Mouse (Mus musculus): ENCODE measurements around the gene Pcyox1. TPM values are rescaled to one million over a fixed set of nuclear protein-coding genes. Genes with fewer than 3 reads are reported as not detected.

The Pcyox1 gene
- polyA plus RNA-seq, 2 experiments: 67.3 to 93.3 TPM

- Histone ChIP-seq H3K4me2 (replicated peaks; ENCODE audit: low read depth, low read length, severe bottlenecking) (peak overlapping the region; percentile 87), H3K27me3 (ENCODE audit: control insufficient read depth, insufficient read depth, low read length) (no peaks in the 10 kb centered on the region), H3K36me3 (ENCODE audit: control insufficient read depth, insufficient read depth, low read length) (peaks cover 27% of the 10 kb centered on the region), H3K27ac (replicated peaks; ENCODE audit: low read depth, low read length) (peak overlapping the region; percentile 91), H3K4me3 (replicated peaks; ENCODE audit: low read length) (peak overlapping the region; percentile 82), H3K9ac (ENCODE audit: low read depth, low read length, severe bottlenecking) (peak overlapping the region; percentile 78), H3K9me3 (ENCODE audit: control insufficient read depth, low read length) (no peaks in the 10 kb centered on the region), H3K4me1 (ENCODE audit: control insufficient read depth, insufficient read depth, low read length) (peaks cover 11% of the 10 kb centered on the region)
- 4% methylated on average over 12 of the region's 12 CpGs for WGBS
- ATAC-seq (ENCODE audit: low FRiP score, low read depth): no peak
- DNase-seq (ENCODE audit: low spot score): no peak
- TF ChIP-seq POLR2A (IDR thresholded peaks at IDR 0.05; ENCODE audit: borderline replicate concordance, extremely low read depth, insufficient read depth, insufficient read length): no peak
These were observed 24.9 kb downstream of the Pcyox1 start for GRCm38 (mm10) chr6:86371950-86372516.

GRCm38 (mm10) chr6:86371340-86371911 is 25.5 kb downstream of the Pcyox1 start:
- no peaks in the 10 kb centered on the region for H3K9me3 ChIP-seq (ENCODE audit: control insufficient read depth, low read length)
- H3K27me3 ChIP-seq (ENCODE audit: control insufficient read depth, insufficient read depth, low read length): no peaks in the 10 kb centered on the region
- peak overlapping the region; percentile 78 for H3K9ac ChIP-seq (ENCODE audit: low read depth, low read length, severe bottlenecking)
- H3K27ac ChIP-seq (replicated peaks; ENCODE audit: low read depth, low read length): peak overlapping the region; percentile 91
- peak overlapping the region; percentile 87 for H3K4me2 ChIP-seq (replicated peaks; ENCODE audit: low read depth, low read length, severe bottlenecking)
- H3K36me3 ChIP-seq (ENCODE audit: control insufficient read depth, insufficient read depth, low read length): peaks cover 21% of the 10 kb centered on the region
- peak; percentile 63; the same call in 1 of the 2 replicates for TF ChIP-seq POLR2A (IDR thresholded peaks at IDR 0.05; ENCODE audit: borderline replicate concordance, extremely low read depth, insufficient read depth, insufficient read length)
- DNase-seq (ENCODE audit: low spot score) (peak; percentile 99), ATAC-seq (ENCODE audit: low FRiP score, low read depth) (peak; percentile 98)
- peaks cover 17% of the 10 kb centered on the region for H3K4me1 ChIP-seq (ENCODE audit: control insufficient read depth, insufficient read depth, low read length)
- H3K4me3 ChIP-seq (replicated peaks; ENCODE audit: low read length): peak overlapping the region; percentile 82
- under 1% methylated on average over 50 of the region's 50 CpGs for WGBS

GRCm38 (mm10) chr6:86370764-86371339 is 26.1 kb downstream of the Pcyox1 start, which contains the start of gene Snrpg:
Gene Snrpg (plus strand): TSS chr6:86371304.
- Histone ChIP-seq H3K4me2 (replicated peaks; ENCODE audit: low read depth, low read length, severe bottlenecking) (peak within 1 kb of the TSS; percentile 87), H3K9ac (ENCODE audit: low read depth, low read length, severe bottlenecking) (peak within 1 kb of the TSS; percentile 78), H3K9me3 (ENCODE audit: control insufficient read depth, low read length) (no peaks in the 10 kb centered on the region), H3K27ac (replicated peaks; ENCODE audit: low read depth, low read length) (peak within 1 kb of the TSS; percentile 91), H3K4me1 (ENCODE audit: control insufficient read depth, insufficient read depth, low read length) (peaks cover 20% of the 10 kb centered on the region), H3K36me3 (ENCODE audit: control insufficient read depth, insufficient read depth, low read length) (peaks cover 16% of the 10 kb centered on the region), H3K4me3 (replicated peaks; ENCODE audit: low read length) (peak within 1 kb of the TSS; percentile 82), H3K27me3 (ENCODE audit: control insufficient read depth, insufficient read depth, low read length) (no peaks in the 10 kb centered on the region)
- no peak for TF ChIP-seq POLR2A (IDR thresholded peaks at IDR 0.05; ENCODE audit: borderline replicate concordance, extremely low read depth, insufficient read depth, insufficient read length)
- DNase-seq (ENCODE audit: low spot score) (no peak), ATAC-seq (ENCODE audit: low FRiP score, low read depth) (no peak; the same call in 1 of the 2 replicates)
- 20% methylated on average over 15 of the region's 15 CpGs for WGBS

GRCm38 (mm10) chr6:86370093-86370713 is 26.8 kb downstream of the Pcyox1 start:
- 64% methylated on average over 3 of the region's 3 CpGs for WGBS
- Histone ChIP-seq H3K9me3 (ENCODE audit: control insufficient read depth, low read length) (no peaks in the 10 kb centered on the region), H3K4me2 (replicated peaks; ENCODE audit: low read depth, low read length, severe bottlenecking) (peak overlapping the region; percentile 87), H3K9ac (ENCODE audit: low read depth, low read length, severe bottlenecking) (peak overlapping the region; percentile 78; the same call in 1 of the 2 replicates), H3K4me1 (ENCODE audit: control insufficient read depth, insufficient read depth, low read length) (peaks cover 20% of the 10 kb centered on the region), H3K4me3 (replicated peaks; ENCODE audit: low read length) (peak overlapping the region; percentile 82), H3K36me3 (ENCODE audit: control insufficient read depth, insufficient read depth, low read length) (peaks cover 16% of the 10 kb centered on the region), H3K27ac (replicated peaks; ENCODE audit: low read depth, low read length) (peak overlapping the region; percentile 91; the same call in 1 of the 2 replicates), H3K27me3 (ENCODE audit: control insufficient read depth, insufficient read depth, low read length) (no peaks in the 10 kb centered on the region)
- TF ChIP-seq POLR2A (IDR thresholded peaks at IDR 0.05; ENCODE audit: borderline replicate concordance, extremely low read depth, insufficient read depth, insufficient read length): no peak
- ATAC-seq (ENCODE audit: low FRiP score, low read depth): no peak
- peak; percentile 15 for DNase-seq (ENCODE audit: low spot score)

GRCm38 (mm10) chr6:86368479-86368878 is 28.5 kb downstream of the Pcyox1 start:
- Histone ChIP-seq H3K27me3 (ENCODE audit: control insufficient read depth, insufficient read depth, low read length) (no peaks in the 10 kb centered on the region), H3K4me1 (ENCODE audit: control insufficient read depth, insufficient read depth, low read length) (peaks cover 20% of the 10 kb centered on the region), H3K4me3 (replicated peaks; ENCODE audit: low read length) (no peak overlapping the region), H3K9me3 (ENCODE audit: control insufficient read depth, low read length) (no peaks in the 10 kb centered on the region), H3K27ac (replicated peaks; ENCODE audit: low read depth, low read length) (no peak overlapping the region), H3K36me3 (ENCODE audit: control insufficient read depth, insufficient read depth, low read length) (peaks cover 10% of the 10 kb centered on the region), H3K9ac (ENCODE audit: low read depth, low read length, severe bottlenecking) (no peak overlapping the region), H3K4me2 (replicated peaks; ENCODE audit: low read depth, low read length, severe bottlenecking) (no peak overlapping the region)
- TF ChIP-seq POLR2A (IDR thresholded peaks at IDR 0.05; ENCODE audit: borderline replicate concordance, extremely low read depth, insufficient read depth, insufficient read length): no peak
- no peak for DNase-seq (ENCODE audit: low spot score)
- WGBS: 93% methylated on average over 5 of the region's 5 CpGs
- ATAC-seq (ENCODE audit: low FRiP score, low read depth): no peak

All from limb, embryonic 14.5 days (tissue).